Mouse (Mus musculus) neural tube, embryonic 14.5 days (tissue): ENCODE results near the gene Amer3. TPM values are rescaled to one million over a fixed set of nuclear protein-coding genes. Genes with fewer than 3 reads are reported as not detected.

Experiments
- polyA plus RNA-seq: library from polyadenylated mRNA; unstranded; fragments of >200 nt; fragmentation: Nextera tagmentation; extraction: Ambion mirVana; gene quantifications from 2 replicates; pipeline ENCODE4 v1.2.1, GENCODE M21; 2014

The Amer3 gene
- polyA plus RNA-seq, 1 experiment from 2014 or later, result 29.2 TPM

Other genes starting within 250 kb of the Amer3 start
- 64.4 and 65.2 TPM in 2 replicates for gene Ccdc115, start 140.0 kb upstream of the Amer3 start, polyA plus RNA-seq
- 50.9 and 60.2 TPM in 2 replicates for gene Imp4, start 139.8 kb upstream of the Amer3 start, polyA plus RNA-seq
- 1.6 and 5.6 TPM in 2 replicates for gene Ptpn18, start 119.9 kb upstream of the Amer3 start, polyA plus RNA-seq
- gene Prss39, start 81.2 kb upstream of the Amer3 start, polyA plus RNA-seq, result not detected in 2 replicates
- not detected in 2 replicates for gene Cfc1, start 44.0 kb upstream of the Amer3 start, polyA plus RNA-seq
- not detected in 2 replicates for gene Prss40, start 18.7 kb upstream of the Amer3 start, polyA plus RNA-seq